Mouse (Mus musculus) brain, adult 2 months (tissue): ENCODE measurements around the gene Aes.
A peak's percentile ranks its signal among the peaks of the same experiment; 100 is the strongest.

Experiments
- DNase-seq: peaks from one replicate; pipeline ENCODE4 v3.0.0; 2011; ENCODE audit warnings: low read depth, low spot score

Gene Aes

GRCm38 (mm10) chr10:81544296-81545160 is 14.8 kb upstream of the Aes start:
- DNase-seq: no peak

- peak; percentile 99 for DNase-seq
Measured at GRCm38 (mm10) chr10:81545161-81545747, 14.0 kb upstream of the Aes start, which contains the start of gene Gna11. Gna11 (minus strand) TSS chr10:81545190.

DNA sequence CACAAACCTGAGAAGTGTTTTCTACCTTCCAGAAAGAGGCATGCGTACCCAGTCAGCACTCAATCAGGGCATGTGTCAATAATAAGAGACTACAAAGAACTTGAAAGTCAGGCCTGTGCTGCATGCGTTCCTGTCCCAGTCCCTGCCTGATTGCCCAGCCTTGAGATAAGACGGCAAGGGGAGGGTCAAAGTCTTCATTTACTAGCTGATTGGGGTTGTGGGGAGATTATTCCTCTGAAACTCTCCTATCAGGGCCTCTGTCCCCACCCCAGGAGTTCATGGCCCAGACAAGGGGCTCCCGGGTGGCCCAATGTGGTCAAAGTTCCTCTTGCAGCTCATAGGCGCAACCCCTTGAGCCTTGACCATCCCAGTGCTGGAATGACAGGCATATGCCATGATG is 13.0 kb upstream of the Aes start:
- DNase-seq: no peak

DNA sequence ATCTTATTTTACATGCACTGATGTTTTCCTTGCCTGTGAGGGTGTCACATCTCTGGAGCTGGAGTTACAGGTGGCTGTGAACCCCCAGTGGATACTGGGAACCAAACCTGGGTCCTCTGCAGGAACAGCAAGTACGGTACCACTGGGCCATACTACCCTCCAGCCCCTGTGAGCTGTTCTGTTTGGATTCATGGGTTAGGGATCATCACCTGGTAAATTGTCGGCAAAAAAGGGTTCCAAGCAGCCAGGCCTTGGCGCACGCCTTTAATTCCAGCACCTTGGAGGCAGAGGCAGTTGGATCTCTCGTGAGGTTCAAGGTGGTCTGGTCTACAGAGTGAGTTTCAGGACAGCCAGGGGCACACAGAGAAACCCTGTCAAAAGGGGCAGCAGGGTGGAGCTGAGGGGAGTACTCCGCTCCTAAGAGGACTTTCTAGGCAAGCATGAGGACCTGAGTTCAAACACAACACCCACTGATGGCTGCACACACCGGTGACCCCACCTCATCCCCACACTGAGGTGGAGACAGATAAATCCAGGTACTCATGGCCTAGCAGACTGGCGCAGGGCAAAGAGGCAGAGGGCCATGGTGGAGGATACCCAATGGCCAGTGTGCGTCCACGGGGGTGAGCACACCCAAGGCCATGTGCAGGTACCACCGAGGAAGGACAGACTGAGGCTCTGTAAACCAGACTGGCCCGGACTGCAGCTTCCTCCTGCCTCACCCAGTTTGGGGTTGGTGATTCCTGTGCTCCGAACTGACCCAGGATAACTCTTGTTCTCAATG is 12.3 kb upstream of the Aes start:
- DNase-seq: no peak

DNA sequence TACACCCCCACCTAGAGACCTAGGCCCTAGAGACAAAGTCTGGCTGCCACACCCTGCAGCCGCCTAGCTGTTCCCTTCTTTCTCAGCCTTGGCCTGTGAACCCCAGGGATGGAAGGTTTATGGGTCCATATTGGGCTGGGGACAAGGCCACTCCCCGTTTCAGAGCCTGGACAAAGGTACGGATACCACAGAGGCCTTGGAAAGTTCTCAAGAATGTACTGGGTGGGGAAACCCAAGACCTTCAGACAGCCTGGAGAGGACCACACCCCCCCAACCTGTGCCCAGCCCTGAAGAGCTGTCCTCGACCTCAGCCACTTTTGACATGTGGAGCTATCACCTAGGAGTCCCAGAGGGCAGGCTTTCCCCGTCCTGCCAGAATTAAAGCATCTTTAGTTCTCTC is 10.3 kb upstream of the Aes start:
- DNase-seq: no peak

- DNase-seq: peak; percentile 57
Measured at GRCm38 (mm10) chr10:81550257-81550656, 9.0 kb upstream of the Aes start.

- peak; percentile 95 for DNase-seq
Measured at GRCm38 (mm10) chr10:81551597-81552102, 7.6 kb upstream of the Aes start.

- DNase-seq: no peak
Measured at GRCm38 (mm10) chr10:81553232-81553631, 6.1 kb upstream of the Aes start.

GRCm38 (mm10) chr10:81553807-81554755 is 5.2 kb upstream of the Aes start:
- no peak for DNase-seq

DNA sequence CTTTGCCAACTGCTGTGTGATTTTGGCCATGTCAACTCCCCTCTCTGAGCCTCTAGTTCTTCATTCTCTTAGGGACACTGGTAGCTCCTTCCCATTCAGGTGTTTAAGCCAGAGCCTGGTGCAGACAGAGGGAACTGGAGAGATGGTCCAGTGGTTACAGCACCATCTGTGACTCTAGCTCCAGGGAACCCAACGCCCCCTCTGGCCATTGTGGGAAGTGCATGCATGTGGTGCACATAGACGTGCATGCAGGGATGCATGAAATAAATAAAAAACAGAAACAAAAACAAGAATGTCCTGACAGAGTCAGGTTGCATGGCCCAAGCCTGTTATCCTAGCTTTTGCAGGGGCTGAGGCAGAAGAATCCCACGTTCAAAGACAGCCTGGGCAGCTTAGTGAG is 3.0 kb upstream of the Aes start:
- no peak for DNase-seq

GRCm38 (mm10) chr10:81557491-81557890 is 1.8 kb upstream of the Aes start:
- DNase-seq: no peak

DNA sequence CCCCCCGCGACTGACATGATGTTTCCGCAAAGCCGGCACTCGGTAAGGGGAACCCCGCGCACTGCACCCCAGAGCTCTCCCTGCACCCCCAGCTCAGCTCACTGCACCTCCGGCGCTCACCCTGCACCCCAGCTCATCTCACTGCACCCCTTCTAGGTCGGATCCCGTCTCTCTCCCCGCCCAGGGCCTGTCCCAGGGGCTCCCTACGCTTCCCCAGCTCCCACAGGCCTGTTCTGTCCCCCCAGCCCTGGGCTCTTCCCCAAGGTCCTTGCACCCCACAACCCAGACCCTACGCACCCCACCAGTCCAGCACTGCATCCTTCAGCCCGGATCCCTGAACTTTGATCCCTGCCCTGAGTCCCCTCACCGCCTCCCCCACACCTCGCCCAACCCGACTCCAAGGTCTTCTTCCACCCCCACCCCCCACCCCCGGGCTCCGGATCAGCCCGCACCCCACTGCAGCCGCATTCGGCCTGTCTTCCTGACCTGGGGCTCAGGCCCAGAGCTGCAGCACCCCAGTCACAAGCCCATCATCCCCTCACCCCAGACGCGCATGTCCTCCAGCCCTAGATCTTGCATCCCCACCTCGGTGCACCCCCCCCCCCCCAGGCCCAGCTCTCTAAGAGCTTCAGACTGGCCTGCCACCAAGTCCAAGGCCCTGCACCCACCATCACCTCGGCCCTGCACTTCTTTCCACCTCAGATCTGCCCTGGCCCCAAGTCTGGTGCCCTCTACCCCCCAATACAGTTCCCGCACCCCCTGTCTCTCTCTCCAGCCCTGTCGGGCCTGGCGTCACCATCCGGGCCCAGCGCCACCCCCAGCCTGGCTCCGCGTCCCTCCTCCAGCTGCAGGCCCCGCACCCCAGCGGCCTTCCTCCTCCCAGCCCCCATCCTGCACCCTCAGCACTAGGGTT is 595 bp downstream of the Aes start:
- DNase-seq: peak; percentile 86

DNA sequence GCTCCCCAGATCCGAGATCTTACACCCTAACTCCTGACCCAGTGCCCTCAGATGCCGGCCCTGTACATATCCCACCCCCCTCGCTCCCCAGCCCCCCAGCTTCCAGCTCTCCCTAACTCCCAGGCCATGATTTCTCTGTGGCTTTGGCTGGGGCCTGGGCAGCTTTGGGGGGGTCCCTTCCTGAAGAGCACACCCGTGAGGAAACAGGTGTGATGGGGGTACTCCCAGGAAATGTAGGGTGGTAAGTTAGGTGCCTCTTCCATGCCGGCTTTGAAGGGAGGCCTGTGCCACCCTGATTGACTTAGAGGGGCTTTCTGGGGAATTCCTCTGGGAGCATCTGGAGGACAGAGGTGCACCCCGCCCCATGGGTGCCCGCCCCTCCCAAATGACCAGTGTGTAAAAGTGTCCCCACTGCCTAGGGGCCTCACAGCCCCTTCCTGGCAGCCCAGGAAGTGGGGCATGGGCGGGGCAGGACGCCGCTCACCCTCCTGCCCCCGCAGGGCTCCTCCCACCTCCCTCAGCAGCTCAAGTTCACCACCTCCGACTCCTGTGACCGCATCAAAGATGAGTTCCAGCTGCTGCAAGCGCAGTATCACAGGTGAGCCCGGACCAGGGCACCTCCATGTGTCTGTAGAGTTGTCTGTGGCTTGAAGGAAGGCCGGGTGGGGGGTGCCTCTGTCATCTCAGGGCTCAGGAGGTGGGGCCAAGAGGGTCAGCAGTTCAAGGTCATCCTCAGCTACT is 1.6 kb downstream of the Aes start:
- DNase-seq: no peak

- no peak for DNase-seq
Measured at GRCm38 (mm10) chr10:81562411-81562810, 3.1 kb downstream of the Aes start.

DNA sequence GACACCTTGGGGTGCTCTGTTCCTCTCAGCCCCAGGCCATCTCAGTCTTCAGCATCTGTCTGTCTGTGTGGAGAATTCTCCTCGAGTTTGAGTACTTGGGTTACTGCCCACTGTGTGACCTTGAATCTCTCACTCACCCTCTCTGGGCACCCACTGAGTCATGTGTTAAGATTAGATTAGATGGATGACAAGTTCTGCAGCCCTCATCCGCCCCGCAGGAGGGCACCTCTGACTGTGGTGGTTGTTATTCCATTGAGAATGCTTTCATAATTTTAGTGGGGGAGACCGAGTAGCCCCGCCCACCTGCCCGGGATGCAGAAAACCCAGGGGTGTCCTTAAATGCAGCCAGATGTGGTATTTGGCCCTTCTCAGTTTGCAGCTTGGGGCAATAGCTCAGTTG is 4.2 kb downstream of the Aes start:
- DNase-seq: no peak

DNA sequence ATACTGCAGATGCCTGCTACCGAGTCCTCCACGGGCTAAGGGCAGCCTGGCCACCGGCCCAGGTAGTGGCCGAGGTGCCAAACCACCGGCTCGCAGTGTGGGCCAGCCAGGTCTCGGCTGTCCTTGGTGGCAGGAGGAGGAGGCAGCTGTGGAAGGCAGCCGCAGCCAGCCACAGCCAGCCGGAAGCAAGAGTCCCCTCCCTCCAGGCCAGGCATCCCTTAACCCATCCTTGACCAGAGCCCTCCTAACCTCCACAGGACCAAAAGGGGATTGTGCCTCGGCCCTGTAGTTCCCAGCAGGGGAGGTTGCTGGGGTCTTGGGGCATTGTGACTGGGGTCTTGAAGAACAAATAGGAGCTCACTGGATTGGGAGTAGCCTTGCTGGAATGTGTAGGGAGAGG is 4.9 kb downstream of the Aes start:
- no peak for DNase-seq

DNA sequence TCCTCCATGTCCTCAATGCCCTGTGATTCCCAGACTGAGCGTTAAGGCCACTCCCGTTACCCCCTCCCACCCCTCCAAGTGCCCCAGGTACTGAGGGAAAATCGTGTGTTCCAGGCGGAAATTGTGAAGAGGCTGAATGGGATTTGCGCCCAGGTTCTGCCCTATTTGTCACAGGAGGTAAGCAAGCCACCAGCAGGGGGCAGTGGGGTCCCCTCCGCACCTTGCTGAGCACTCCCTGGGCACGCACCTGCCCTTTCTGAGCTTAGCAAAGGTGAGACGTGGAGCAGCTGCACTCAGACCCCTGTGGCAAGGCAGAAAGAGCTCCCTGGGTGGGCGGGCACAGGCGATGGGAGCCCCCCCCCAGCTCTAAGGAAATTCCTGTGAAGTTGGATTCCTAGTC is 5.4 kb downstream of the Aes start:
- DNase-seq: peak; percentile 87

DNA sequence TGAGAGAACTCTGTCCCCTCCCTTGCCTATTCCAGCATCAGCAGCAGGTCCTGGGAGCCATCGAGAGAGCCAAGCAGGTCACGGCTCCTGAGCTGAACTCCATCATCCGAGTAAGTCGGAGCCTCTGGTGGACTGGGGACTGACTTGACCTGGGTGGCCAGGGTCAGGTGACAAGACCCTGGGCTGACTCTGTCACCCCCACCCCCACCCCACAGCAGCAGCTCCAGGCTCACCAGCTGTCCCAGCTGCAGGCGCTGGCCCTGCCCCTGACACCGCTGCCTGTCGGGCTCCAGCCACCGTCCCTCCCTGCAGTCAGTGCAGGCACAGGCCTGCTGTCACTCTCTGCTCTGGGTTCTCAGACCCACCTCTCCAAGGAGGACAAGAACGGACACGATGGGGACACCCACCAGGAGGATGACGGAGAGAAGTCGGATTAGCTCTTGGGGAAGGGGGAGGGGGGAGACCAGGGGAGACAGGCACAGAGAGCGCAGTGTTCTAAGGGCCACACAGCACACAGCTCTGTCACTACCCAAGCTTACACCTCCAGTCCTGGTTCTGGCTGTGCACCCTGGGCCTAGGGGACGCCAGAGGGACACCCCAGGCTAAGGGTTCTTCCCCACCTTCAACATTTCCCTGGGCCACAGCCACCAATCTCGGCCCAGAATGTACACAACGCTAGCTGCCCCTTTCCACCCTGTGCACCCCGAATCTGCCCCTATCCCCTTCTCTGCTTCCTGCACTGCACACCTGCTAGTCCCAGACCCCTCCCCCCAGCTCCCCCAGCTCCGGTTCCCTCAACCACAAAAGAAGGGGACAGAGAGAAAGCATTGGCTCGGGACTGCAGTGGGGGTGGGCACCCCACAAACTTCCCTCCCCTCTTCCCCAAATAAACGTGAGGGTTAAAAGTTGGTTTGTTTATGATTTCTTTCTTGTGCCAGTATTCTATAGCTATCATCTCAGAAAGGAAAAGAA is 6.3 kb downstream of the Aes start:
- no peak for DNase-seq
